Mouse (Mus musculus) thymus, postnatal 14 days (tissue): ENCODE measurements at regions not wholly inside any gene's neighbourhood (a gene's known extent, or its start where the extent isn't known, plus 50 kb on each side); places are given as distances from the start of the nearest gene placed in this dataset.
A peak's percentile ranks its signal among the peaks of the same experiment; 100 is the strongest.
"Not testable (repeated sequence)": the region's sequence is repeated elsewhere in the genome, so short reads cannot be mapped to it uniquely, and the experiment has no call there.

Experiments used
- DNase-seq: peaks from one replicate; pipeline ENCODE4 v3.0.0; 2021

GRCm38 (mm10) chr6:107012938-107013511 lies 213.1 kb upstream of the Crbn start:
- no peak for DNase-seq

GRCm38 (mm10) chr6:107019126-107019525 lies 219.2 kb upstream of the Crbn start:
- DNase-seq = no peak

GRCm38 (mm10) chr6:107045177-107045576 lies 245.3 kb upstream of the Crbn start:
- no peak for DNase-seq

- no peak for DNase-seq
These were observed 251.7 kb upstream of the Crbn start for GRCm38 (mm10) chr6:107051604-107052003.

- DNase-seq = no peak
These were observed 252.3 kb upstream of the Crbn start for GRCm38 (mm10) chr6:107052180-107052579.

- no peak for DNase-seq
These were observed 259.3 kb upstream of the Crbn start for GRCm38 (mm10) chr6:107059001-107059765.

GRCm38 (mm10) chr6:107062886-107063565 lies 263.1 kb upstream of the Crbn start:
- no peak for DNase-seq

- no peak for DNase-seq
These were observed 270.6 kb upstream of the Crbn start for GRCm38 (mm10) chr6:107070441-107070840.

- DNase-seq = no peak
These were observed 292.7 kb upstream of the Crbn start for GRCm38 (mm10) chr6:107092600-107092999.

GRCm38 (mm10) chr6:107128716-107129115 lies 328.8 kb upstream of the Crbn start:
- no peak for DNase-seq

- no peak for DNase-seq
These were observed 361.7 kb upstream of the Lrrn1 start for GRCm38 (mm10) chr6:107167736-107168491.

- no peak for DNase-seq
These were observed 311.3 kb upstream of the Lrrn1 start for GRCm38 (mm10) chr6:107218309-107218708.

- DNase-seq = no peak
These were observed 310.8 kb upstream of the Lrrn1 start for GRCm38 (mm10) chr6:107218721-107219120.

GRCm38 (mm10) chr6:107222602-107223001 lies 307.0 kb upstream of the Lrrn1 start:
- DNase-seq = no peak

GRCm38 (mm10) chr6:107229843-107230242 lies 299.7 kb upstream of the Lrrn1 start:
- DNase-seq = not testable (repeated sequence)

- no peak for DNase-seq
These were observed 291.9 kb upstream of the Lrrn1 start for GRCm38 (mm10) chr6:107237692-107238091.

- DNase-seq = no peak
These were observed 285.6 kb upstream of the Lrrn1 start for GRCm38 (mm10) chr6:107243981-107244380.

GRCm38 (mm10) chr6:107280348-107280747 lies 249.2 kb upstream of the Lrrn1 start:
- peak; percentile 2 for DNase-seq

- no peak for DNase-seq
These were observed 238.7 kb upstream of the Lrrn1 start for GRCm38 (mm10) chr6:107290850-107291249.

GRCm38 (mm10) chr6:107303676-107304369 lies 225.7 kb upstream of the Lrrn1 start:
- no peak for DNase-seq

- DNase-seq = no peak
These were observed 210.0 kb upstream of the Lrrn1 start for GRCm38 (mm10) chr6:107319565-107319964.

GRCm38 (mm10) chr6:107350503-107350902 lies 179.1 kb upstream of the Lrrn1 start:
- no peak for DNase-seq

GRCm38 (mm10) chr6:107375274-107375673 lies 154.3 kb upstream of the Lrrn1 start:
- no peak for DNase-seq
